Mouse (Mus musculus) ES-E14 (cell line): ENCODE data around the gene Ggcx.

ENCODE experiments used
- MAFK ChIP-seq: IDR thresholded peaks from 2 replicates; pipeline ENCODE4 v1.6.1; 2014; ENCODE audit warnings: mild to moderate bottlenecking, low read depth, low read length, inconsistent platforms; ENCODE audit not compliant: insufficient read depth
- ZNF384 ChIP-seq: IDR thresholded peaks from 2 replicates; pipeline ENCODE4 v1.6.1; 2012; ENCODE audit warnings: low read depth, low read length, inconsistent platforms

GRCm38 (mm10) chr6:72370091-72370490 lies 44.0 kb upstream of the Ggcx start:
- no peak for TF ChIP-seq MAFK
- no peak for TF ChIP-seq ZNF384
